Mouse (Mus musculus): ENCODE data around the gene Lrsam1. TPM values are rescaled to one million over a fixed set of nuclear protein-coding genes. Genes with fewer than 3 reads are reported as not detected.

Lrsam1 gene
- polyA plus RNA-seq, 1 experiment from 2014 or later = 7.4 TPM

GRCm38 (mm10) chr2:32907442-32907841, 54.0 kb downstream of the Lrsam1 start:
- peak overlapping the region; percentile 56; the same call in 1 of the 2 replicates for H3K4me2 ChIP-seq (ENCODE audit: low read length)
- WGBS = 59% methylated on average over 8 of the region's 8 CpGs
- no peaks in the 10 kb centered on the region for H3K9me3 ChIP-seq (ENCODE audit: control insufficient read depth, low read length)
- peaks cover 43% of the 10 kb centered on the region for H3K36me3 ChIP-seq (ENCODE audit: control insufficient read depth, insufficient read depth, low read length)
- peak overlapping the region; percentile 60 to 97 for H3K27ac ChIP-seq (replicated peaks in 1 of 2; ENCODE audit: control insufficient read depth in 1 of 2, insufficient read depth in 1 of 2, low read depth in 2 of 2, low read length in 2 of 2)
- H3K4me3 ChIP-seq (ENCODE audit: control insufficient read depth in 1 of 2, insufficient read depth in 1 of 2, low read depth in 1 of 2, low read length in 2 of 2) = no peak overlapping the region
- peak overlapping the region; percentile 58 for H3K9ac ChIP-seq (ENCODE audit: low read length)
- H3K27me3 ChIP-seq (ENCODE audit: control insufficient read depth, insufficient read depth, low read length) = no peaks in the 10 kb centered on the region
- no peak for ATAC-seq (ENCODE audit: insufficient number of reproducible peaks, insufficient read depth, low FRiP score, low read depth)
- H3K4me1 ChIP-seq (ENCODE audit: control insufficient read depth in 2 of 2, insufficient read depth in 2 of 2, low read length in 2 of 2) = peaks cover 45 to 61% of the 10 kb centered on the region in 2 experiments

- H3K4me3 ChIP-seq (ENCODE audit: control insufficient read depth in 1 of 2, insufficient read depth in 1 of 2, low read depth in 1 of 2, low read length in 2 of 2) = no peak overlapping the region
- ATAC-seq (ENCODE audit: insufficient number of reproducible peaks, insufficient read depth, low FRiP score, low read depth) = no peak
- peaks cover 27% of the 10 kb centered on the region for H3K36me3 ChIP-seq (ENCODE audit: control insufficient read depth, insufficient read depth, low read length)
- no peaks in the 10 kb centered on the region for H3K27me3 ChIP-seq (ENCODE audit: control insufficient read depth, insufficient read depth, low read length)
- peaks cover 45 to 61% of the 10 kb centered on the region in 2 experiments for H3K4me1 ChIP-seq (ENCODE audit: control insufficient read depth in 2 of 2, insufficient read depth in 2 of 2, low read length in 2 of 2)
- peak overlapping the region; percentile 11; the same call in 1 of the 2 replicates for H3K9ac ChIP-seq (ENCODE audit: low read length)
- H3K4me2 ChIP-seq (ENCODE audit: low read length) = no peak overlapping the region
- H3K27ac ChIP-seq (replicated peaks in 1 of 2; ENCODE audit: control insufficient read depth in 1 of 2, insufficient read depth in 1 of 2, low read depth in 2 of 2, low read length in 2 of 2) = peak overlapping the region in 1 of 2 experiments; percentile 97; a peak in 2 of 4 replicates
- WGBS = 82% methylated on average over 8 of the region's 8 CpGs
- H3K9me3 ChIP-seq (ENCODE audit: control insufficient read depth, low read length) = no peaks in the 10 kb centered on the region
Observed at GRCm38 (mm10) chr2:32905297-32905696, 56.1 kb downstream of the Lrsam1 start.

- Histone ChIP-seq H3K36me3 (ENCODE audit: control insufficient read depth, insufficient read depth, low read length) (peaks cover 20% of the 10 kb centered on the region), H3K27me3 (ENCODE audit: control insufficient read depth, insufficient read depth, low read length) (no peaks in the 10 kb centered on the region), H3K27ac (replicated peaks in 1 of 2; ENCODE audit: control insufficient read depth in 1 of 2, insufficient read depth in 1 of 2, low read depth in 2 of 2, low read length in 2 of 2) (0 out of 4 replicates have a peak overlapping the region, but pooled peaks of 1 of the 2 experiments have one; percentile 97), H3K4me3 (ENCODE audit: control insufficient read depth in 1 of 2, insufficient read depth in 1 of 2, low read depth in 1 of 2, low read length in 2 of 2) (no peak overlapping the region), H3K9ac (ENCODE audit: low read length) (no peak overlapping the region), H3K4me2 (ENCODE audit: low read length) (no peak overlapping the region), H3K4me1 (ENCODE audit: control insufficient read depth in 2 of 2, insufficient read depth in 2 of 2, low read length in 2 of 2) (peaks cover 45 to 62% of the 10 kb centered on the region in 2 experiments), H3K9me3 (ENCODE audit: control insufficient read depth, low read length) (no peaks in the 10 kb centered on the region)
- ATAC-seq (ENCODE audit: insufficient number of reproducible peaks, insufficient read depth, low FRiP score, low read depth) = no peak
- WGBS = 57% methylated on average over 5 of the region's 5 CpGs
Observed at GRCm38 (mm10) chr2:32904637-32905036, 56.8 kb downstream of the Lrsam1 start.

- no peak overlapping the region for H3K4me3 ChIP-seq (ENCODE audit: control insufficient read depth in 1 of 2, insufficient read depth in 1 of 2, low read depth in 1 of 2, low read length in 2 of 2)
- H3K4me1 ChIP-seq (ENCODE audit: control insufficient read depth in 2 of 2, insufficient read depth in 2 of 2, low read length in 2 of 2) = peaks cover 39 to 64% of the 10 kb centered on the region in 2 experiments
- no peak overlapping the region for H3K4me2 ChIP-seq (ENCODE audit: low read length)
- H3K36me3 ChIP-seq (ENCODE audit: control insufficient read depth, insufficient read depth, low read length) = peaks cover 16% of the 10 kb centered on the region
- no peak for ATAC-seq (ENCODE audit: insufficient number of reproducible peaks, insufficient read depth, low FRiP score, low read depth)
- WGBS = 65% methylated on average over 4 of the region's 4 CpGs
- no peaks in the 10 kb centered on the region for H3K27me3 ChIP-seq (ENCODE audit: control insufficient read depth, insufficient read depth, low read length)
- H3K9ac ChIP-seq (ENCODE audit: low read length) = no peak overlapping the region
- H3K27ac ChIP-seq (replicated peaks in 1 of 2; ENCODE audit: control insufficient read depth in 1 of 2, insufficient read depth in 1 of 2, low read depth in 2 of 2, low read length in 2 of 2) = 0 out of 4 replicates have a peak overlapping the region, but pooled peaks of 1 of the 2 experiments have one; percentile 1
- no peaks in the 10 kb centered on the region for H3K9me3 ChIP-seq (ENCODE audit: control insufficient read depth, low read length)
Observed at GRCm38 (mm10) chr2:32903470-32903869, 57.9 kb downstream of the Lrsam1 start.

GRCm38 (mm10) chr2:32902126-32902525, 59.3 kb downstream of the Lrsam1 start:
- peaks cover 38 to 64% of the 10 kb centered on the region in 2 experiments for H3K4me1 ChIP-seq (ENCODE audit: control insufficient read depth in 2 of 2, insufficient read depth in 2 of 2, low read length in 2 of 2)
- no peak overlapping the region for H3K9ac ChIP-seq (ENCODE audit: low read length)
- 84% methylated on average over 9 of the region's 9 CpGs for WGBS
- H3K27ac ChIP-seq (replicated peaks in 1 of 2; ENCODE audit: control insufficient read depth in 1 of 2, insufficient read depth in 1 of 2, low read depth in 2 of 2, low read length in 2 of 2) = no peak overlapping the region
- no peaks in the 10 kb centered on the region for H3K27me3 ChIP-seq (ENCODE audit: control insufficient read depth, insufficient read depth, low read length)
- H3K4me3 ChIP-seq (ENCODE audit: control insufficient read depth in 1 of 2, insufficient read depth in 1 of 2, low read depth in 1 of 2, low read length in 2 of 2) = no peak overlapping the region
- H3K4me2 ChIP-seq (ENCODE audit: low read length) = no peak overlapping the region
- H3K36me3 ChIP-seq (ENCODE audit: control insufficient read depth, insufficient read depth, low read length) = peaks cover 16% of the 10 kb centered on the region
- H3K9me3 ChIP-seq (ENCODE audit: control insufficient read depth, low read length) = no peaks in the 10 kb centered on the region
- ATAC-seq (ENCODE audit: insufficient number of reproducible peaks, insufficient read depth, low FRiP score, low read depth) = no peak

GRCm38 (mm10) chr2:32898983-32899382, 62.4 kb downstream of the Lrsam1 start:
- Histone ChIP-seq H3K4me3 (ENCODE audit: control insufficient read depth in 1 of 2, insufficient read depth in 1 of 2, low read depth in 1 of 2, low read length in 2 of 2) (no peak overlapping the region), H3K36me3 (ENCODE audit: control insufficient read depth, insufficient read depth, low read length) (peaks cover 9% of the 10 kb centered on the region), H3K4me2 (ENCODE audit: low read length) (no peak overlapping the region), H3K27me3 (ENCODE audit: control insufficient read depth, insufficient read depth, low read length) (no peaks in the 10 kb centered on the region), H3K27ac (replicated peaks in 1 of 2; ENCODE audit: control insufficient read depth in 1 of 2, insufficient read depth in 1 of 2, low read depth in 2 of 2, low read length in 2 of 2) (no peak overlapping the region), H3K4me1 (ENCODE audit: control insufficient read depth in 2 of 2, insufficient read depth in 2 of 2, low read length in 2 of 2) (peaks cover 35 to 52% of the 10 kb centered on the region in 2 experiments), H3K9me3 (ENCODE audit: control insufficient read depth, low read length) (no peaks in the 10 kb centered on the region), H3K9ac (ENCODE audit: low read length) (no peak overlapping the region)
- no peak for ATAC-seq (ENCODE audit: insufficient number of reproducible peaks, insufficient read depth, low FRiP score, low read depth)
- WGBS = 39% methylated on average over 7 of the region's 7 CpGs

- 37% methylated on average over 10 of the region's 10 CpGs for WGBS
- H3K9ac ChIP-seq (ENCODE audit: low read length) = peak overlapping the region; percentile 43; the same call in 1 of the 2 replicates
- peak overlapping the region; percentile 17 to 54; a peak in 1 of 4 replicates for H3K27ac ChIP-seq (replicated peaks in 1 of 2; ENCODE audit: control insufficient read depth in 1 of 2, insufficient read depth in 1 of 2, low read depth in 2 of 2, low read length in 2 of 2)
- H3K4me2 ChIP-seq (ENCODE audit: low read length) = no peak overlapping the region
- H3K4me1 ChIP-seq (ENCODE audit: control insufficient read depth in 2 of 2, insufficient read depth in 2 of 2, low read length in 2 of 2) = peaks cover 28 to 45% of the 10 kb centered on the region in 2 experiments
- no peak overlapping the region for H3K4me3 ChIP-seq (ENCODE audit: control insufficient read depth in 1 of 2, insufficient read depth in 1 of 2, low read depth in 1 of 2, low read length in 2 of 2)
- H3K27me3 ChIP-seq (ENCODE audit: control insufficient read depth, insufficient read depth, low read length) = no peaks in the 10 kb centered on the region
- H3K9me3 ChIP-seq (ENCODE audit: control insufficient read depth, low read length) = no peaks in the 10 kb centered on the region
- H3K36me3 ChIP-seq (ENCODE audit: control insufficient read depth, insufficient read depth, low read length) = peaks cover 14% of the 10 kb centered on the region
- ATAC-seq (ENCODE audit: insufficient number of reproducible peaks, insufficient read depth, low FRiP score, low read depth) = no peak
Observed at GRCm38 (mm10) chr2:32896507-32897147, 64.8 kb downstream of the Lrsam1 start.
